Mouse (Mus musculus) kidney, adult 2 months (tissue): Measurements from ENCODE around the gene Maml2. TPM values are rescaled to one million over a fixed set of nuclear protein-coding genes. Genes with fewer than 3 reads are reported as not detected.

ENCODE experiments used
- DNase-seq: peaks from one replicate; pipeline ENCODE4 v3.0.0; 2021
- H3K27ac ChIP-seq: fragments of 200-500 bp; 2 replicates; pipeline ENCODE4 v1.5.1; 2012; ENCODE audit warnings: low read depth, low read length, control low read depth, inconsistent platforms; ENCODE audit not compliant: insufficient read depth
- H3K27me3 ChIP-seq: fragments of 200-500 bp; replicated peaks from 2 replicates; pipeline ENCODE4 v1.6.1; 2012; ENCODE audit warnings: mild to moderate bottlenecking, moderate library complexity, low read length, inconsistent platforms; ENCODE audit not compliant: control insufficient read depth, insufficient read depth
- H3K36me3 ChIP-seq: fragments of 200-500 bp; 2 replicates; pipeline ENCODE4 v1.6.1; 2012; ENCODE audit warnings: mild to moderate bottlenecking, moderate library complexity, low read length, inconsistent platforms; ENCODE audit not compliant: control insufficient read depth, insufficient read depth
- H3K4me1 ChIP-seq: fragments of 200-500 bp; 2 replicates; pipeline ENCODE4 v1.6.1; 2011; ENCODE audit warnings: low read length; ENCODE audit not compliant: control insufficient read depth, insufficient read depth
- H3K4me3 ChIP-seq: fragments of 200-500 bp; 2 replicates; pipeline ENCODE4 v1.5.1; 2011; ENCODE audit warnings: mild to moderate bottlenecking, low read depth, low read length, control low read depth; ENCODE audit not compliant: insufficient read depth
- CTCF ChIP-seq: fragments of 200-500 bp; conservative IDR thresholded peaks from 2 replicates; pipeline ENCODE4 v1.5.1; 2011; ENCODE audit warnings: low read depth, mild to moderate bottlenecking, control low read depth, low read length, moderate library complexity, mixed read lengths; ENCODE audit not compliant: insufficient read depth, insufficient read length
- POLR2A ChIP-seq: fragments of 200-500 bp; IDR thresholded peaks from one replicate; pipeline ENCODE4 v1.6.1; 2011; ENCODE audit warnings: low read depth, low read length, control low read depth
- WGBS: fragments of 180-500 bp; shearing (Covaris S2); methylation state at CpG from one replicate; pipeline ENCODE4 v1.1.7; 2018; 5-methylcytosine and 5-hydroxymethylcytosine counted together
- polyA plus RNA-seq: library from polyadenylated mRNA; depleted of rRNA; stranded (reverse); fragments of >200 nt; gene quantifications from 2 replicates; pipeline ENCODE4 v1.2.3, GENCODE M21; 2012

The Maml2 gene
- polyA plus RNA-seq, 1 experiment, result 4.8 TPM

GRCm38 (mm10) chr9:13492807-13493206 lies 195.1 kb downstream of the Maml2 start:
- 84% methylated on average over 2 of the region's 2 CpGs for whole genome bisulfite sequencing
- H3K27ac ChIP-seq, result no peak overlapping the region
- no peaks in the 10 kb centered on the region for H3K36me3 ChIP-seq
- no peak for TF ChIP-seq POLR2A
- TF ChIP-seq CTCF, result no peak
- peaks cover 3% of the 10 kb centered on the region for H3K4me1 ChIP-seq
- H3K4me3 ChIP-seq, result no peak overlapping the region
- DNase-seq, result no peak
- H3K27me3 ChIP-seq, result no peaks in the 10 kb centered on the region

DNA sequence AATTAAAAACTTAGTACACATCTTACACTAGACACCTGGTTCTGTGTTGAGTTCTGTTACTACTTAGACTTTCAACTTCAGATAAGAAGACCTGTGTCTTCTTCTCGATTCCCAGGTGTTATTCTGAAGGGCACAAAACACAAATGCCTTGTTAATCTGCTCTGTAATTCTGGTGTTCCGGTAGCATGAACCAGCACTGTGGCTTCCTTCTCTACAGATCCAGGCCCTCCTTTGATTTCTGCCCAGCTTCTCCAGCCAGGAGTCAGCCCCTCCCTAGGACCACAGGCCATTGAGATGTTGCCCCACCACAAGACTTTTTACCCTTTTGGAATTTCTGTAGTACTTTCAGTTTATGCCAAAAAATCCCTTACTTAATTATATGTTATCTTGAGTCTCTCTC lies 196.0 kb downstream of the Maml2 start:
- no peak overlapping the region for H3K4me3 ChIP-seq
- no peaks in the 10 kb centered on the region for H3K27me3 ChIP-seq
- H3K36me3 ChIP-seq, result no peaks in the 10 kb centered on the region
- no peak overlapping the region for H3K27ac ChIP-seq
- TF ChIP-seq CTCF, result no peak
- no peak for TF ChIP-seq POLR2A
- DNase-seq, result no peak
- 84% methylated on average over 2 of the region's 2 CpGs for WGBS
- H3K4me1 ChIP-seq, result peaks cover 9% of the 10 kb centered on the region

GRCm38 (mm10) chr9:13495530-13495929 lies 197.8 kb downstream of the Maml2 start:
- H3K36me3 ChIP-seq, result no peaks in the 10 kb centered on the region
- no peak overlapping the region for H3K27ac ChIP-seq
- DNase-seq, result no peak
- H3K4me1 ChIP-seq, result peaks cover 9% of the 10 kb centered on the region
- H3K27me3 ChIP-seq, result no peaks in the 10 kb centered on the region
- no peak for TF ChIP-seq CTCF
- TF ChIP-seq POLR2A, result no peak
- H3K4me3 ChIP-seq, result no peak overlapping the region

DNA sequence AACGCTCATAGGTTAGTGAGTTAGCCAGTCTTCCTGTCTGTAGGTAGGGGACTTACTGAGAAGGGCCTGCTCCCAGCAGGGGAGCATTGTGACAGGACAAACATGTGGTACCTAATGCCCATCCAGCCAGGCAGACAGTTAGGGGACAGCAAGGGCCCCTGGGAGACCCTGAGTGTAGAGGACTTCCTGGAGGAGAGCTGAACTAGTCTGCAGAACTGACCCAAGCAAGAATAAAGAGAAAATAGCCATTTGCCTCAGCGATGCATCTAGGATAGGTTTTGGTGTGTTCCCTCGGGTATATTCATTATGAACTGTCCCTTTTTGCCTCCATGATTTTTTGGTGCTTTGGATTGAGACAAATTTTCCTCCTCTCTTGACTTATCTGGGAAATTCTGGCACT lies 199.3 kb downstream of the Maml2 start:
- TF ChIP-seq CTCF (no peak), POLR2A (no peak)
- no peak overlapping the region for H3K4me3 ChIP-seq
- H3K36me3 ChIP-seq, result no peaks in the 10 kb centered on the region
- H3K27ac ChIP-seq, result peak overlapping the region; percentile 46; the same call in 1 of the 2 replicates
- no peaks in the 10 kb centered on the region for H3K27me3 ChIP-seq
- DNase-seq, result no peak
- H3K4me1 ChIP-seq, result peaks cover 9% of the 10 kb centered on the region
- WGBS, result 74% methylated on average over 3 of the region's 3 CpGs

DNA sequence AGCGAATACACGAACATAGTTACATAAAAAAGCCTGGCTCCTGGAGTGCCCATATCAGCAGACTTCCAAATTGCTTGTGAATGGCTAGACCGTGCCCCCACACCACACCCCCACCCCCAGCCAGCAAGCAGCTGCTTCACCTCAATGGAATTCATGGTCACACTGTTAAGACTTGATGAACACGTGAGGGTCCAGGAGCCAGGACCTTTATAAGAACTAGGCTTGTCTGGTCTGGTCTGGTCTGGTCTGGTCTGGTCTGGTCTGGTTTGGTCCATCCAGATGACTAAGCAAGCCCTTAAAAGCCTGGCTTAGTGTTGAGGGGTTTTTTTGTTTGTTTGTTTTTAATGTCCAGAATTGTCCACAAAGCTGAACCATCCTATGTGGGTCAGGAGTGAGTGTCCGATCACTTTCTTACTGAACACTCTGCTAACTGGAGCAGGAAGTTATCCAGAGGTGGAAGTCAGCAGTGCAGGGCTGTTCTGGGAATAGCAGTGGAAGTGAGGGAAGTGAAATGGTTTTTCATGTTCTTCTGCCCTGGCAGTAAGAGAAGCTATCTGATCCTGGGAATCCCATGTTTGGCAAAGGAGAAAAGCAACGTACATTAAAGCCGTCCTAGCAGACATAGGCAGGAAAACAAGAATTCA lies 200.1 kb downstream of the Maml2 start:
- Histone ChIP-seq H3K27me3 (no peaks in the 10 kb centered on the region), H3K4me1 (peaks cover 9% of the 10 kb centered on the region), H3K4me3 (no peak overlapping the region), H3K36me3 (no peaks in the 10 kb centered on the region), H3K27ac (peak overlapping the region; percentile 71)
- peak; percentile 72 for DNase-seq
- WGBS, result 37% methylated on average over 7 of the region's 7 CpGs
- no peak for TF ChIP-seq POLR2A
- no peak for TF ChIP-seq CTCF

DNA sequence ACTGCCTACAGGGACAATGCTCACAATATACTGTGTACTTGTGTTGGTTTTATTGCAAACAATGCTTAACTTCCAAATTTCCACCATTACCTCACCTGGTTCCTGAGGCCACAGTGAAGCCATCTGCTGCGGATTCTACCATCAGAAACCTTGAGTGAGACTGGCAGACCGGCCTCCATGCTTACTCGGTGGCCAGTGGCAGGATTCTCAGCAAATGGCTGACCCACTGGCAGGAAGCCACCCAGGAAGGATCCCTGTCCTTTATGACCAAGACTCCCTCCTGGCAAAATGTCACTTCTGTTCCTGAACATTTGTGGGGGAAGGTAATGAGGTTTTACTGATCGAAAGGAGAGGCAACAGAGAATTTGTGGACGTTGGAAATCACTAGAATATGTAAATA lies 202.3 kb downstream of the Maml2 start:
- WGBS, result 88% methylated on average over 5 of the region's 5 CpGs
- TF ChIP-seq CTCF (no peak), POLR2A (no peak)
- H3K27ac ChIP-seq, result no peak overlapping the region

GRCm38 (mm10) chr9:13505024-13505423 lies 207.3 kb downstream of the Maml2 start:
- Histone ChIP-seq H3K4me3 (no peak overlapping the region), H3K27me3 (no peaks in the 10 kb centered on the region), H3K27ac (no peak overlapping the region), H3K36me3 (no peaks in the 10 kb centered on the region), H3K4me1 (no peaks in the 10 kb centered on the region)
- WGBS, result 87% methylated on average over 4 of the region's 4 CpGs
- no peak for TF ChIP-seq POLR2A
- DNase-seq, result no peak

More for the DNA sequence above, 202.3 kb downstream of the Maml2 start:
- Histone ChIP-seq H3K36me3 (no peaks in the 10 kb centered on the region), H3K4me3 (no peak overlapping the region), H3K27me3 (no peaks in the 10 kb centered on the region), H3K4me1 (peaks cover 9% of the 10 kb centered on the region)
- DNase-seq, result no peak
